Mouse (Mus musculus) heart, adult 9 months (tissue): ENCODE measurements around the gene Ip6k1.

Experiments
- DNase-seq, 2 experiments: peaks; one replicate each; pipeline ENCODE4 v3.0.0; 2022; ENCODE audit warnings: low spot score in 2 of 2

Gene Ip6k1

DNA sequence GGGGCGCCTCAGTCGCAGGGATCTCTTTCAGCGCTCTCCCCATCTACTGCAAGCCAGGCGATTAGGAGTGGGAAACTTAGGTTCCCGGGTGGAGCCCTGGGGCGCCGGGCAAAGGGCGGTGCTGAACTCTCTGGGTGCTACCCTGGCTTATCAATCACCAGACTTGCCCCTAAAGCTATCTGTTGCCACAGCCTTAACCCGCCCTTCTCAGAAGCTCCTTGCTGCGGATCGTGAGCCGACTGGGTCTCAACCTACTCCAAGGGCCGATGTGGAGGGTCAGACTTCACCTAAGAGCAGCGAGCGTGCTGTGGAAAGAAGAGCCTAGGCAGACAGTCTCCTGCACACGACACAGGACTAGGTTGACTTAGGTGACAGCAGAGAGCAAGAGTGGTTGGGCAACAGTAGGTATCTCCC is 92.7 kb downstream of the Ip6k1 start:
- DNase-seq = no peak

DNA sequence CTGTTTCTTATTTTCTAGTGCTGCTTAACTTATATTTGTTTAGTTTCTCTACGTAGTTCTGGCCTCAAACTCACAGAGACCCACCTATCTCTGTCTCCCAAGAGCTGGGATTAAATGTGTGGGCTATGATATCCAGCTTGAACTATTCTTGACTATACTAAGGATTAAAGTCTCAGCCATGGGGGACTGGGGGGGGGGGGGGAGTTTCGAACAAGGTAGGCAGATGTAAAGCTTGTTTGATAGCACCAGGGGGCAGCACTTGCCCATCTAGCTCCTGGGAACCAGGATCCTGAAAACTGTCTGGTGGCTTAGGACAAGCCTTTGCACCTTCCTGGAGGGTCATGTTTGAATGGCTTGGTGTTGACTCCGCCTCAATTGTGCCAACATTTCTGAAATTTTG is 93.2 kb downstream of the Ip6k1 start:
- DNase-seq = peak in 1 of 2 experiments; percentile 58

DNA sequence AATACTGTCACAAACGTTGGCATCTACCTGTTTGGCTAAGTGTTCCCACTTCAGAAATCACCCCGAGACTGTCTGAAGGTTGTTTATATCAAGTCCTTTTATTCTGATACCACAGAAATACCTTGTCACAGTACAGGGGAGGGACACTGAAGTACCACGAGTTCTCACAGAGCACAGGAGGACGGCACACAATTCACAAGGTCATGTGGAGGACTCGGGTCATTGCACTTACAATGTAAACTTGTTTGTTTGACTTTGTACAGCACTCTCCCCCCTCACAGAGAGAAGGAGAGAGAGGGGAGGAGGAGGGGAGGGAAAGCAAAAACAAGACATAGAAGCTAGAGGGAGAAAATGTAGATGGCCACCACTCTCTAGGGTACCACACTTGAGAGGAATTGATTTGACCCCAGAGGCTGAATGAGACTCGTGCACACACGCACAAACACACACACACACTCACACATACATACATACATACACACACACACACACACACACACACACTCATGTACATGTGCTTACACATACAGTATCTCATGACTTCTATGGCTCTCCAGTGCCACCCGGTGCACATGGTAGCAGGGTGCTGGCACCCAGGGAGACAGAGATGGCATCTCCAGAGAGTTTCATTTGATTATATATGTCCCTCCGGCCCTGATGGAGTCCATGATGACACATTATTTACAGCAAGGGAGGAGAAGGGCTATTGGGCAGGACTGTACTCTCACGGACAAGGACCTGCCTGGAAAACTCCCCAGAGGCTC is 93.8 kb downstream of the Ip6k1 start:
- DNase-seq = no peak
